Mouse (Mus musculus): ENCODE measurements around the gene Msi2. TPM values are rescaled to one million over a fixed set of nuclear protein-coding genes. Genes with fewer than 3 reads are reported as not detected.

The Msi2 gene
- polyA plus RNA-seq, 1 experiment from 2014 or later, result 20.2 TPM

GRCm38 (mm10) chr11:88524790-88525575 is 193.3 kb downstream of the Msi2 start:
- Histone ChIP-seq H3K27ac (replicated peaks) (peak overlapping the region; percentile 75), H3K9me3 (no peaks in the 10 kb centered on the region)
- DNase-seq (ENCODE audit: low spot score), result no peak

GRCm38 (mm10) chr11:88524437-88524789 is 193.9 kb downstream of the Msi2 start:
- no peaks in the 10 kb centered on the region for H3K9me3 ChIP-seq
- no peaks in the 10 kb centered on the region for H3K27me3 ChIP-seq (replicated peaks; ENCODE audit: low read depth, poor library complexity, severe bottlenecking)
- no peak for DNase-seq (ENCODE audit: low spot score)
- peaks cover 19% of the 10 kb centered on the region for H3K36me3 ChIP-seq (replicated peaks)
- peaks cover 79% of the 10 kb centered on the region for H3K4me1 ChIP-seq
- peak overlapping the region; percentile 75 for H3K27ac ChIP-seq (replicated peaks)
- H3K4me3 ChIP-seq, result no peak overlapping the region

More at GRCm38 (mm10) chr11:88524790-88525575, 193.3 kb downstream of the Msi2 start:
- H3K4me3 ChIP-seq, result no peak overlapping the region
- WGBS, result 39% methylated on average over 10 of the region's 10 CpGs
- H3K4me1 ChIP-seq, result peaks cover 84% of the 10 kb centered on the region
- peaks cover 22% of the 10 kb centered on the region for H3K36me3 ChIP-seq (replicated peaks)
- no peaks in the 10 kb centered on the region for H3K27me3 ChIP-seq (replicated peaks; ENCODE audit: low read depth, poor library complexity, severe bottlenecking)

GRCm38 (mm10) chr11:88523921-88524320 is 194.4 kb downstream of the Msi2 start:
- no peak for DNase-seq (ENCODE audit: low spot score)
- no peak overlapping the region for H3K4me3 ChIP-seq
- 56% methylated on average over 4 of the region's 4 CpGs for WGBS
- peaks cover 74% of the 10 kb centered on the region for H3K4me1 ChIP-seq
- H3K36me3 ChIP-seq (replicated peaks), result peaks cover 21% of the 10 kb centered on the region
- peak overlapping the region; percentile 75; the same call in 1 of the 2 replicates for H3K27ac ChIP-seq (replicated peaks)
- H3K27me3 ChIP-seq (replicated peaks; ENCODE audit: low read depth, poor library complexity, severe bottlenecking), result no peaks in the 10 kb centered on the region
- no peaks in the 10 kb centered on the region for H3K9me3 ChIP-seq

GRCm38 (mm10) chr11:88523511-88523910 is 194.8 kb downstream of the Msi2 start:
- H3K27ac ChIP-seq (replicated peaks), result peak overlapping the region; percentile 75; the same call in 1 of the 2 replicates
- H3K4me1 ChIP-seq, result peaks cover 70% of the 10 kb centered on the region
- no peaks in the 10 kb centered on the region for H3K9me3 ChIP-seq
- DNase-seq (ENCODE audit: low spot score), result no peak
- peaks cover 26% of the 10 kb centered on the region for H3K36me3 ChIP-seq (replicated peaks)
- H3K4me3 ChIP-seq, result no peak overlapping the region
- WGBS, result 73% methylated on average over 6 of the region's 6 CpGs
- H3K27me3 ChIP-seq (replicated peaks; ENCODE audit: low read depth, poor library complexity, severe bottlenecking), result no peaks in the 10 kb centered on the region

- peaks cover 37% of the 10 kb centered on the region for H3K36me3 ChIP-seq (replicated peaks)
- no peak overlapping the region for H3K27ac ChIP-seq (replicated peaks)
- no peaks in the 10 kb centered on the region for H3K9me3 ChIP-seq
- no peak for DNase-seq (ENCODE audit: low spot score)
- H3K27me3 ChIP-seq (replicated peaks; ENCODE audit: low read depth, poor library complexity, severe bottlenecking), result no peaks in the 10 kb centered on the region
- H3K4me1 ChIP-seq, result peaks cover 63% of the 10 kb centered on the region
- 80% methylated on average over 5 of the region's 5 CpGs for WGBS
- no peak overlapping the region for H3K4me3 ChIP-seq
Measured at GRCm38 (mm10) chr11:88522114-88522513, 196.2 kb downstream of the Msi2 start.

GRCm38 (mm10) chr11:88520951-88521730 is 197.2 kb downstream of the Msi2 start:
- H3K27me3 ChIP-seq (replicated peaks; ENCODE audit: low read depth, poor library complexity, severe bottlenecking), result no peaks in the 10 kb centered on the region
- no peak for DNase-seq (ENCODE audit: low spot score)
- H3K4me1 ChIP-seq, result peaks cover 63% of the 10 kb centered on the region
- H3K9me3 ChIP-seq, result no peaks in the 10 kb centered on the region
- H3K4me3 ChIP-seq, result no peak overlapping the region
- H3K36me3 ChIP-seq (replicated peaks), result peaks cover 37% of the 10 kb centered on the region
- H3K27ac ChIP-seq (replicated peaks), result no peak overlapping the region
- WGBS, result 86% methylated on average over 19 of the region's 19 CpGs

GRCm38 (mm10) chr11:88518361-88518760 is 200.0 kb downstream of the Msi2 start:
- Histone ChIP-seq H3K36me3 (replicated peaks) (peaks cover 56% of the 10 kb centered on the region), H3K27ac (replicated peaks) (no peak overlapping the region; the same call in 1 of the 2 replicates), H3K4me1 (peaks cover 58% of the 10 kb centered on the region), H3K9me3 (no peaks in the 10 kb centered on the region), H3K4me3 (no peak overlapping the region), H3K27me3 (replicated peaks; ENCODE audit: low read depth, poor library complexity, severe bottlenecking) (no peaks in the 10 kb centered on the region)
- DNase-seq (ENCODE audit: low spot score), result no peak
- WGBS, result 95% methylated on average over 3 of the region's 3 CpGs

- Histone ChIP-seq H3K27ac (replicated peaks) (no peak overlapping the region; the same call in 1 of the 2 replicates), H3K4me1 (peaks cover 60% of the 10 kb centered on the region), H3K27me3 (replicated peaks; ENCODE audit: low read depth, poor library complexity, severe bottlenecking) (no peaks in the 10 kb centered on the region), H3K36me3 (replicated peaks) (peaks cover 48% of the 10 kb centered on the region), H3K4me3 (no peak overlapping the region), H3K9me3 (no peaks in the 10 kb centered on the region)
- WGBS, result 73% methylated on average over 12 of the region's 12 CpGs
- no peak for DNase-seq (ENCODE audit: low spot score)
Measured at GRCm38 (mm10) chr11:88516596-88517485, 201.5 kb downstream of the Msi2 start.

- Histone ChIP-seq H3K36me3 (replicated peaks) (peaks cover 44% of the 10 kb centered on the region), H3K4me3 (no peak overlapping the region), H3K9me3 (no peaks in the 10 kb centered on the region), H3K4me1 (peaks cover 60% of the 10 kb centered on the region), H3K27ac (replicated peaks) (0 out of 2 replicates have a peak overlapping the region, but pooled peaks have one; percentile 26), H3K27me3 (replicated peaks; ENCODE audit: low read depth, poor library complexity, severe bottlenecking) (no peaks in the 10 kb centered on the region)
- 62% methylated on average over 6 of the region's 6 CpGs for WGBS
- no peak for DNase-seq (ENCODE audit: low spot score)
Measured at GRCm38 (mm10) chr11:88515736-88516583, 202.4 kb downstream of the Msi2 start.

GRCm38 (mm10) chr11:88515267-88515666 is 203.0 kb downstream of the Msi2 start:
- H3K4me1 ChIP-seq, result peaks cover 60% of the 10 kb centered on the region
- H3K27ac ChIP-seq (replicated peaks), result no peak overlapping the region

GRCm38 (mm10) chr11:88514151-88514926 is 204.0 kb downstream of the Msi2 start:
- no peaks in the 10 kb centered on the region for H3K9me3 ChIP-seq
- H3K4me3 ChIP-seq, result no peak overlapping the region
- peak overlapping the region; percentile 11; the same call in 1 of the 2 replicates for H3K27ac ChIP-seq (replicated peaks)
- no peak for DNase-seq (ENCODE audit: low spot score)
- no peaks in the 10 kb centered on the region for H3K27me3 ChIP-seq (replicated peaks; ENCODE audit: low read depth, poor library complexity, severe bottlenecking)
- WGBS, result 92% methylated on average over 12 of the region's 12 CpGs
- peaks cover 37% of the 10 kb centered on the region for H3K36me3 ChIP-seq (replicated peaks)
- H3K4me1 ChIP-seq, result peaks cover 62% of the 10 kb centered on the region

More at GRCm38 (mm10) chr11:88515267-88515666, 203.0 kb downstream of the Msi2 start:
- Histone ChIP-seq H3K9me3 (no peaks in the 10 kb centered on the region), H3K36me3 (replicated peaks) (peaks cover 37% of the 10 kb centered on the region), H3K27me3 (replicated peaks; ENCODE audit: low read depth, poor library complexity, severe bottlenecking) (no peaks in the 10 kb centered on the region), H3K4me3 (no peak overlapping the region)
- WGBS, result 88% methylated on average over 2 of the region's 2 CpGs
- DNase-seq (ENCODE audit: low spot score), result no peak

Measured in embryonic facial prominence, embryonic 10.5 days (tissue).